Mouse (Mus musculus): Measurements from ENCODE around the gene Triap1.
"Not testable (repeated sequence)": the region's sequence is repeated elsewhere in the genome, so short reads cannot be mapped to it uniquely, and the experiment has no call there.

Gene Triap1

GRCm38 (mm10) chr5:115340007-115340406 is 1.0 kb upstream of the Triap1 start:
- DNase-seq, result no peak

GRCm38 (mm10) chr5:115341314-115342165 is 515 bp downstream of the Triap1 start:
- DNase-seq, result no peak

GRCm38 (mm10) chr5:115347564-115347963 is 6.5 kb downstream of the Triap1 start:
- peak; percentile 88 to 90 for DNase-seq

GRCm38 (mm10) chr5:115348546-115349224 is 7.7 kb downstream of the Triap1 start, which contains the start of gene Cox6a1:
TSS of gene Cox6a1 (minus strand) at chr5:115348981.
- DNase-seq, result peak; percentile 99 to 100

- no peak for DNase-seq
Observed at GRCm38 (mm10) chr5:115349225-115349555, 8.2 kb downstream of the Triap1 start.

- DNase-seq, result no peak
Observed at GRCm38 (mm10) chr5:115351348-115351747, 10.3 kb downstream of the Triap1 start.

GRCm38 (mm10) chr5:115355070-115355469 is 14.0 kb downstream of the Triap1 start:
- DNase-seq, result no peak

GRCm38 (mm10) chr5:115358872-115359271 is 17.8 kb downstream of the Triap1 start:
- DNase-seq, result peak; percentile 94 to 98

GRCm38 (mm10) chr5:115359438-115359837 is 18.4 kb downstream of the Triap1 start:
- DNase-seq, result no peak

- DNase-seq, result no peak
Observed at GRCm38 (mm10) chr5:115359851-115360372, 18.9 kb downstream of the Triap1 start.

GRCm38 (mm10) chr5:115362216-115362615 is 21.2 kb downstream of the Triap1 start:
- no peak for DNase-seq

- DNase-seq, result no peak
Observed at GRCm38 (mm10) chr5:115362819-115363714, 22.0 kb downstream of the Triap1 start.

- DNase-seq, result no peak
Observed at GRCm38 (mm10) chr5:115364782-115365181, 23.8 kb downstream of the Triap1 start.

- DNase-seq, result no peak
Observed at GRCm38 (mm10) chr5:115371736-115372135, 30.7 kb downstream of the Triap1 start.

- DNase-seq, result no peak
Observed at GRCm38 (mm10) chr5:115373441-115374203, 32.6 kb downstream of the Triap1 start.

- no peak for DNase-seq
Observed at GRCm38 (mm10) chr5:115374204-115374820, 33.3 kb downstream of the Triap1 start.

GRCm38 (mm10) chr5:115375436-115375835 is 34.4 kb downstream of the Triap1 start:
- DNase-seq, result peak in 1 of 2 experiments; percentile 23

- not testable (repeated sequence) for DNase-seq
Observed at GRCm38 (mm10) chr5:115378882-115379281, 37.9 kb downstream of the Triap1 start.

GRCm38 (mm10) chr5:115391935-115392334 is 50.9 kb downstream of the Triap1 start:
- no peak for DNase-seq

- no peak for DNase-seq
Observed at GRCm38 (mm10) chr5:115392969-115393368, 51.9 kb downstream of the Triap1 start.

Data from cerebellum, postnatal 14 days (tissue).